Mouse (Mus musculus): ENCODE measurements around the gene 4930415L06Rik.

Gene 4930415L06Rik

DNA sequence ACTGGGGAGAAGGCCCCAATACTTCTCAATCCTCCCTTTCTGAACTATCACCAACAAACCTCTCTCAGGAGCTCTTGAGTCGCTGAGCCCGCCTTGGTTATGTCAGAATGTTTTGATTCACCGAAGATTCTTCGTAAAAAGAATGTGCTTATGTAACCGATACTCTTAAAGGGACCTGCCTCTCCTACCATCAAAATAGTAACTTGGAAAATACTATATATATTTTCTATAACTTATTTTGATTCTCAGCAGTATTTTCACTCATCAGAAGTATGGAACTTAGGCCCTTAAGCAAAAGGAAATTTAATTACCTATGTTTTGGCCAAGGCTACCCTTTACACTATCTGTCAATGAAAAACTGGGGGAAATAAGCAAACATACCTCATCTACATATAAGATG, at the start of gene 4930415L06Rik:
TSS of gene 4930415L06Rik (minus strand) at position 101 of the 400 bp plus-strand sequence.
- no peak for DNase-seq

DNA sequence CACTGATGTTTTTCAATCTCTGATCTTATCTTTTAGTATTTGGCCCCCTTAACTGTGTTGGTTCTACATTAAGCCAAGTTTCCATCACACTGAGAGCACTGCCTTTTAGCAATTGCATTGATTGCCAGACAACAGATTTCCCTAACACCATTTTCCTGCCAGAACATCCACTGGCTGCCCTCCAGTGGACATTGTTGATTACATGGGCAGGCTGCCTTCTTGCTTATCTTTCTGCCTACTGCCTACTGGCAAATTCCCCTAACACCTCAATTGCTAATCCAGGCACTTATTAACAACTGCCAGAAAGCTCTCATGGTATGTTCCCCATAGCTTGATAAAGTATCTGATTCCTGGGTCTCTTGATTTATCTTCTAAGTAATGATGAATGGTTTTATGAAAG, 46.0 kb upstream of the 4930415L06Rik start:
- DNase-seq = no peak

DNA sequence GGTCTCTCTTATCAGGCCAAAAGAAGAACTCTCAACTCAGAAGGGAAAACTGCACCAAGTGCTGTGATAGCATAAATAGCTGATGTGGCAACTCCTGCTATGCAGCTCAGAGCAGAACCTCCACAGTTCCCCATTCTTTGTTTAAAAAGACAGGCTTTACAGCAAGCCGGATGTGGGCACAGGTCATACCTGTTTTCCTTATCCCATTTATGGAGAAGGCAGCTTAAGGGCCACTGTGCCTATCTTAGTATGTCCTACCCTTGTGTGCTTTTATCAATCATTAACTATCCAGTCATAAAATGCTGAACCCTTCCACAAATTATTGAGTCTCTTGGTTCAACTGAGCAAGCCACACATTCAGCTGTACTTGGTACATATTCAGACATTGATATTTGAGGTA, 27.8 kb downstream of the 4930415L06Rik start:
- DNase-seq = no peak

Measured in kidney, adult 11 months (tissue).